Mouse (Mus musculus) neural tube, embryonic 15.5 days (tissue): Measurements from ENCODE around the gene Man2a2. TPM values are rescaled to one million over a fixed set of nuclear protein-coding genes. Genes with fewer than 3 reads are reported as not detected.

Source experiments
- ATAC-seq: fragments of 200-750 bp; cut with Nextera tagmentation; 2 replicates; pipeline ENCODE4 v1.8.0; 2017; ENCODE audit warnings: mild to moderate bottlenecking, moderate TSS enrichment, moderate library complexity; ENCODE audit not compliant: low FRiP score
- H3K27ac ChIP-seq: fragments of 300-500 bp; sonication (generic); replicated peaks from 2 replicates; pipeline ENCODE4 v1.5.1; 2015; ENCODE audit warnings: mild to moderate bottlenecking, inconsistent platforms
- H3K27me3 ChIP-seq: fragments of 300-500 bp; sonication (generic); replicated peaks from 2 replicates; pipeline ENCODE4 v1.6.1; 2015; ENCODE audit warnings: inconsistent platforms
- H3K36me3 ChIP-seq: fragments of 300-500 bp; sonication (generic); 2 replicates; pipeline ENCODE4 v1.6.1; 2015; ENCODE audit warnings: inconsistent platforms
- H3K4me1 ChIP-seq: fragments of 300-500 bp; sonication (generic); 2 replicates; pipeline ENCODE4 v1.6.1; 2015; ENCODE audit warnings: inconsistent platforms
- H3K4me2 ChIP-seq: fragments of 300-500 bp; sonication (generic); 2 replicates; pipeline ENCODE4 v1.6.1; 2015; ENCODE audit warnings: inconsistent platforms, mild to moderate bottlenecking, moderate library complexity
- H3K4me3 ChIP-seq: fragments of 300-500 bp; sonication (generic); replicated peaks from 2 replicates; pipeline ENCODE4 v1.5.1; 2015; ENCODE audit warnings: mild to moderate bottlenecking, inconsistent platforms
- H3K9ac ChIP-seq: fragments of 300-500 bp; sonication (generic); replicated peaks from 2 replicates; pipeline ENCODE4 v1.6.1; 2015; ENCODE audit warnings: mild to moderate bottlenecking, inconsistent platforms
- H3K9me3 ChIP-seq: fragments of 300-500 bp; sonication (generic); replicated peaks from 2 replicates; pipeline ENCODE4 v1.6.1; 2016; ENCODE audit warnings: inconsistent platforms
- WGBS: fragments of 180-500 bp; shearing (Covaris S2); methylation state at CpG from one replicate; pipeline ENCODE4 v1.1.7; 2015; ENCODE audit warnings: mixed read lengths; 5-methylcytosine and 5-hydroxymethylcytosine counted together
- polyA plus RNA-seq: library from polyadenylated mRNA; unstranded; fragments of >200 nt; fragmentation: Nextera tagmentation; extraction: Ambion mirVana; gene quantifications from 2 replicates; pipeline ENCODE4 v1.2.1, GENCODE M21; 2015

Man2a2 gene
- polyA plus RNA-seq, 1 experiment from 2014 or later = 26.9 TPM

- H3K9me3 ChIP-seq = no peaks in the 10 kb centered on the region
- no peak overlapping the region for H3K4me3 ChIP-seq
- H3K4me2 ChIP-seq = no peak overlapping the region
- H3K9ac ChIP-seq = no peak overlapping the region
- 80% methylated on average over 9 of the region's 9 CpGs for WGBS
- peaks cover 9% of the 10 kb centered on the region for H3K4me1 ChIP-seq
- ATAC-seq = no peak
- H3K27ac ChIP-seq = no peak overlapping the region
- no peaks in the 10 kb centered on the region for H3K36me3 ChIP-seq
- H3K27me3 ChIP-seq = no peaks in the 10 kb centered on the region
Measured at GRCm38 (mm10) chr7:80375376-80376039, 4.3 kb upstream of the Man2a2 start.

GRCm38 (mm10) chr7:80374733-80375132, 3.6 kb upstream of the Man2a2 start:
- Histone ChIP-seq H3K27me3 (no peaks in the 10 kb centered on the region), H3K27ac (no peak overlapping the region), H3K4me1 (peaks cover 17% of the 10 kb centered on the region), H3K9ac (no peak overlapping the region), H3K4me2 (no peak overlapping the region), H3K4me3 (no peak overlapping the region), H3K9me3 (no peaks in the 10 kb centered on the region), H3K36me3 (no peaks in the 10 kb centered on the region)
- WGBS = 87% methylated on average over 3 of the region's 3 CpGs
- no peak for ATAC-seq

DNA sequence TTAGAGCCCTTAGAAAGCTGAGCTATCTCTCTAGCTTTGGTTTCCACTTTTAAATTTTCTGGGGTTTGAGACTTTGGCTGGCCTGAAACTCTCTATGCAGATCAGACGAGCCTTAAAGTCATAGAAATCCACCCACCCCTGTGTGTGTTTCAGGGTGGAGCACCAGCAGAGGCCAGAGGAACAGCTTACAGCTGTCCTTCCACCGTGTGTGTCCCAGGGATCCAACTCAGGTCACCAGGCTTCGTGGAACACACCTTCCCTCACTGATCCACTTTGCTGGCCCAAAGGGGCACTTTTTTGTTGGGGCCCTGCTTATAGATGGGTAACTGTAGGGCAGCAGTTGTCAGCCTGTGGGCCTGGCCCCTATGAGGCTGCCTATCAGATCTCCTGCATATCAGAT, 3.1 kb upstream of the Man2a2 start:
- 65% methylated on average over 3 of the region's 3 CpGs for WGBS
- H3K27me3 ChIP-seq = no peaks in the 10 kb centered on the region
- no peaks in the 10 kb centered on the region for H3K36me3 ChIP-seq
- no peak overlapping the region for H3K4me3 ChIP-seq
- no peak overlapping the region for H3K4me2 ChIP-seq
- no peaks in the 10 kb centered on the region for H3K9me3 ChIP-seq
- ATAC-seq = no peak
- H3K4me1 ChIP-seq = peaks cover 21% of the 10 kb centered on the region
- H3K9ac ChIP-seq = no peak overlapping the region
- H3K27ac ChIP-seq = 0 out of 2 replicates have a peak overlapping the region, but pooled peaks have one; percentile 6

DNA sequence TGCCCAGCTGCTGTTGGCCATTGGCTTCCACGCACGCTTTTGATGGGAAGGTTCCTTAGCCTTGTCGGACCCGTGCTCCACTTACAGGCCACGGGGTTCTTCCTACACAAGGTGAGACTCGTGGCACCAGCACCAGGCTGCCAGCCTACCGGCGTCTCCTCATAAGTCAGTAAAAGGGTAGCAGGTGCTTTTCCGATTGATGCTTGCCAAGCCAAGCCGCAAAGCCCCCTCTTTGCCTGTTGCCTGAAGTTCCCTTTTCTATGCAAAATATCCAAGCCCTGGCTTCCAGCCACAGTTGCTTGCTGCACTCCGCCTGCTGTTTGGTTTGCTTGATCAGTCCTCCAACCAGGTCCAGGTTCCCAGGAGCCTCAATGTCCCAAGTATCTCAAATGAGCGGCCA, 2.7 kb upstream of the Man2a2 start:
- no peak for ATAC-seq
- Histone ChIP-seq H3K27me3 (no peaks in the 10 kb centered on the region), H3K4me1 (peaks cover 26% of the 10 kb centered on the region), H3K27ac (0 out of 2 replicates have a peak overlapping the region, but pooled peaks have one; percentile 6), H3K4me3 (no peak overlapping the region), H3K4me2 (no peak overlapping the region), H3K36me3 (no peaks in the 10 kb centered on the region), H3K9ac (no peak overlapping the region), H3K9me3 (no peaks in the 10 kb centered on the region)
- WGBS = 72% methylated on average over 12 of the region's 12 CpGs

- H3K27ac ChIP-seq = no peak overlapping the region
- peaks cover 29% of the 10 kb centered on the region for H3K4me1 ChIP-seq
- no peak overlapping the region for H3K4me2 ChIP-seq
- no peaks in the 10 kb centered on the region for H3K9me3 ChIP-seq
- no peak for ATAC-seq
- no peak overlapping the region for H3K9ac ChIP-seq
- peaks cover 4% of the 10 kb centered on the region for H3K36me3 ChIP-seq
- H3K27me3 ChIP-seq = no peaks in the 10 kb centered on the region
- no peak overlapping the region for H3K4me3 ChIP-seq
- 83% methylated on average over 4 of the region's 4 CpGs for WGBS
Measured at GRCm38 (mm10) chr7:80373352-80373751, 2.2 kb upstream of the Man2a2 start.

- ATAC-seq = no peak
- peaks cover 29% of the 10 kb centered on the region for H3K4me1 ChIP-seq
- H3K36me3 ChIP-seq = peaks cover 11% of the 10 kb centered on the region
- H3K4me2 ChIP-seq = no peak overlapping the region
- no peak overlapping the region for H3K9ac ChIP-seq
- no peak overlapping the region for H3K4me3 ChIP-seq
- H3K27ac ChIP-seq = no peak overlapping the region
- H3K9me3 ChIP-seq = no peaks in the 10 kb centered on the region
- H3K27me3 ChIP-seq = no peaks in the 10 kb centered on the region
- 55% methylated on average over 2 of the region's 2 CpGs for WGBS
Measured at GRCm38 (mm10) chr7:80372667-80373066, 1.5 kb upstream of the Man2a2 start.

DNA sequence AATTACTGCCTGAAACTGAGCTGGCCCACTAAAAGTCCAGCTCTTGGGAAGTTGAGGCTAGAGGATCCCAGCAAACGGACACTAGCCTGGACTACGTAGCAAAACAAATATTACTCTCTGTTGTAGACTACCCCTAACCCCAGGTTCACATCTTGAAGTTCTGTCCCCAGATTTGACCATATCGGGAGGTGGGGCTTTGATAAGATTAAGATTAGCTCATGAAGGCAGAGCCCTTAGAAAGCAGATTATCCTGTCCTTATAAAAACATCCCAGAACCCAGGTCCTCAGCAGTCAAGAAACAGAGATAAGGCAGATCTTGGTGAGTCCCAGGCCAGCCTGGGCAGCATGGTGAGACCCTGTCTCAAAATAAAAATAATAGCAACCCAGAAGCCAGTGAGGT, 991 bp upstream of the Man2a2 start:
- H3K4me1 ChIP-seq = peaks cover 29% of the 10 kb centered on the region
- H3K36me3 ChIP-seq = peaks cover 16% of the 10 kb centered on the region
- no peak overlapping the region for H3K4me2 ChIP-seq
- no peaks in the 10 kb centered on the region for H3K27me3 ChIP-seq
- H3K9ac ChIP-seq = no peak overlapping the region
- H3K9me3 ChIP-seq = no peaks in the 10 kb centered on the region
- 90% methylated on average over 3 of the region's 3 CpGs for WGBS
- no peak overlapping the region for H3K4me3 ChIP-seq
- ATAC-seq = no peak
- no peak overlapping the region for H3K27ac ChIP-seq

DNA sequence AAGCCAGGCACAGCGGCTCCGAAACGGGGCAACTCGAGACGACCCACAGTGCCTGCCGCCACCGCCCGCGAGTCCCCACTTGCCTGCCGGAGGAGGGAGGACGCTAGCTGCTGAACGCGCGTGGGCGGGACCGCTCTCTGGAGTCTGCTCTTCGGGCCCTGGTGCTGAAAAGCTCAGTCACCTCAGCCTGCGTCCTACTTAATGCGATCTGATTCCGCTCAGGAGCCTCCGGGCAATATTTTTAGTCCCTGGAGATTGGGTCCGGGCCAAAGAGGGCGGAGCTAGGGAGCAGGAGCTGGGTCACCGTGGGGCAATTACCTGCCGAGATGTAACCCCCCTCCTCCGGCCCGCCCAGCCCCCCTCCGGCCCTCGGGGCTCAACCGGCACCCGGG, 530 bp downstream of the Man2a2 start:
- Histone ChIP-seq H3K27ac (peak overlapping the region; percentile 91), H3K27me3 (no peaks in the 10 kb centered on the region), H3K36me3 (peaks cover 31% of the 10 kb centered on the region), H3K9ac (peak overlapping the region; percentile 95), H3K4me3 (peak overlapping the region; percentile 89), H3K9me3 (no peaks in the 10 kb centered on the region), H3K4me2 (peak overlapping the region; percentile 68), H3K4me1 (peaks cover 25% of the 10 kb centered on the region)
- under 1% methylated on average over 31 of the region's 31 CpGs for WGBS
- peak; percentile 82 for ATAC-seq

DNA sequence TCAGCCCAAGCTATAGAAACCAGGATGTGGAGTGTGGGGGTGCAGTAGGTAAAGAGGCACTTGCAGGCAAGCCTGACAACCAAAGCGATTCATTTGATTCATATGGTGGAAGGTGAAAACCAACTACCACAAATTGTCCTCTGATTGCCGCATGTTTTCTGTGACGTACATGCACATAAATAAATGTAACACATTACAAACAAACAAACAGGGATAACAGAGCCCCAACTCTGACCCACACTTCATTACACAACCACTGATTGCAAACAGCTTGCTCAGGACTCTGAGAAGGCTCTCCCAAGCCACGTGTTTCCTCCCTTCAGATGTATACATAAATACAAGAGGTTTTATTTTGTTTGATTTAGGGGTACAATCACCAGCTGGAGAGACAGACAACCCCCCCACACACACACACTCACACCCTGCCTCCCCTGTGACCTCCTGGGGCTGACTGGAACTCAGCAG, 1.2 kb downstream of the Man2a2 start:
- ATAC-seq = no peak
- peak overlapping the region; percentile 89 for H3K4me3 ChIP-seq
- peaks cover 25% of the 10 kb centered on the region for H3K4me1 ChIP-seq
- H3K27me3 ChIP-seq = no peaks in the 10 kb centered on the region
- peak overlapping the region; percentile 68 for H3K4me2 ChIP-seq
- no peaks in the 10 kb centered on the region for H3K9me3 ChIP-seq
- H3K36me3 ChIP-seq = peaks cover 31% of the 10 kb centered on the region
- peak overlapping the region; percentile 95 for H3K9ac ChIP-seq
- WGBS = 43% methylated on average over 4 of the region's 4 CpGs
- H3K27ac ChIP-seq = peak overlapping the region; percentile 91

DNA sequence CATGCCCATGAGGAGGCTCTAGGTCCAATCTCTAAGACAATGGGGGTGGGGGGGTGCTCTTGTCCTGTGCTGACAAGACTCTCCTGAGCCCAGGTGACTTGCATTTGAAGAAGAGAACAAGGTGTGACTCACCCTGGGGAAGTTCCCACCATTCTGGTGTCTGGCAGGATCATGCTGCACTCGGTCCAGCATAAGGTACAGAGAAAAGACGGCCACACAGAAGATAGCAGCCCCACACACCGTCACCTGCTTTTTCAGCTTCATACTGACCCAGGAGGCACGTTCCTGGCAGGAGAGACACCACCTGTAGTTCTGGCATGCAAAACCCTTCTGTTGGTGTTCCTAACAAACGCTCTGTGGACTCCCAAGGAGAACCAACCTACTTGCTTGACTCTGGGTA, 1.7 kb downstream of the Man2a2 start:
- H3K36me3 ChIP-seq = peaks cover 36% of the 10 kb centered on the region
- no peaks in the 10 kb centered on the region for H3K9me3 ChIP-seq
- ATAC-seq = no peak
- WGBS = 71% methylated on average over 5 of the region's 5 CpGs
- no peaks in the 10 kb centered on the region for H3K27me3 ChIP-seq
- H3K27ac ChIP-seq = no peak overlapping the region
- H3K9ac ChIP-seq = peak overlapping the region; percentile 95
- peak overlapping the region; percentile 89 for H3K4me3 ChIP-seq
- H3K4me1 ChIP-seq = peaks cover 25% of the 10 kb centered on the region
- H3K4me2 ChIP-seq = peak overlapping the region; percentile 68

DNA sequence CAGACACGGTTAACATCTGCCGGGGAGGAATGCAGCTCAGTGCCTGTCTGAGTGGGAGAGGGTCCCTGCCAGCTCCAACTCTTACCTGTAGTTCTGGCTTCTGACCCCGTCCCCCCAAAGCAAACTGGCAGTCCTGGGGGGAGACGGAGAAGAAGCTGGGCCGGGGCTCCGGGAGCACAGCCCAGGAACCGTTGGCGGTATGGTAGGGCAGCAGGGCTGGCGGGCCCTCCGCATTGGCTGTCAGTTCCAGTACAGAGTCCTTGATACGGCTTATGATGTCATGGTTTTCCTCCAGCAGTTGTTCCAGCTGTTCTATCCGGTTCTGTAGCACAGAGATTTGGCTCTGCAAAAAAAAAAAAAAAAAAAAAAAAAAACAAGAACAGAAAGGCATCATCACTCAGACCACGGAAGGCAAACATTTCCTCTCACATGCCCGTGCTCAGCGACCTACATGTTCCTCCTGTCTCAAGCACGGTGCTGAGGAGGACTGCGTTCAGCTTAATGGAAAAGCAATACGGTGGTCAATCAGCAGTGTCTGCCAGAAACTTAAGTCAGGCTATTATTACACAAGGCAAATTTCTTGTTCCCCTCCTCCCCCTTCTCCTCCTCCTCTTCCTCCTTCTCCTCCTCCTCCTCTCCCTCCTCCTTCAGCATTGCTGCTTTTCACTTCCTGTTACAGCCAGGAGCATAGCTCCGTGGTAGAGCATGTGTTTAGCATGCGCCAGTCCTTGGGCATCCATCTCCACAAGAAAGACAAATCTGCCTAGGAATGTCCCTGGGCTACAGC, 2.3 kb downstream of the Man2a2 start:
- Histone ChIP-seq H3K4me1 (peaks cover 25% of the 10 kb centered on the region), H3K4me2 (peak overlapping the region; percentile 68), H3K27me3 (no peaks in the 10 kb centered on the region), H3K9me3 (no peaks in the 10 kb centered on the region), H3K36me3 (peaks cover 43% of the 10 kb centered on the region), H3K4me3 (no peak overlapping the region), H3K27ac (no peak overlapping the region), H3K9ac (no peak overlapping the region)
- no peak for ATAC-seq
- 87% methylated on average over 20 of the region's 20 CpGs for WGBS

- Histone ChIP-seq H3K9me3 (no peaks in the 10 kb centered on the region), H3K4me2 (no peak overlapping the region), H3K27ac (no peak overlapping the region), H3K9ac (no peak overlapping the region), H3K4me1 (peaks cover 25% of the 10 kb centered on the region), H3K4me3 (no peak overlapping the region), H3K36me3 (peaks cover 51% of the 10 kb centered on the region), H3K27me3 (no peaks in the 10 kb centered on the region)
- WGBS = 94% methylated on average over 9 of the region's 9 CpGs
- no peak for ATAC-seq
Measured at GRCm38 (mm10) chr7:80368009-80368408, 3.2 kb downstream of the Man2a2 start.
